Mouse (Mus musculus): Measurements from ENCODE around the gene 1110032A03Rik. TPM values are rescaled to one million over a fixed set of nuclear protein-coding genes. Genes with fewer than 3 reads are reported as not detected.
A peak's percentile ranks its signal among the peaks of the same experiment; 100 is the strongest.

Gene 1110032A03Rik
- total and polyA plus RNA-seq, 2 experiments from 2014 or later, result 33.0 to 59.6 TPM

DNA sequence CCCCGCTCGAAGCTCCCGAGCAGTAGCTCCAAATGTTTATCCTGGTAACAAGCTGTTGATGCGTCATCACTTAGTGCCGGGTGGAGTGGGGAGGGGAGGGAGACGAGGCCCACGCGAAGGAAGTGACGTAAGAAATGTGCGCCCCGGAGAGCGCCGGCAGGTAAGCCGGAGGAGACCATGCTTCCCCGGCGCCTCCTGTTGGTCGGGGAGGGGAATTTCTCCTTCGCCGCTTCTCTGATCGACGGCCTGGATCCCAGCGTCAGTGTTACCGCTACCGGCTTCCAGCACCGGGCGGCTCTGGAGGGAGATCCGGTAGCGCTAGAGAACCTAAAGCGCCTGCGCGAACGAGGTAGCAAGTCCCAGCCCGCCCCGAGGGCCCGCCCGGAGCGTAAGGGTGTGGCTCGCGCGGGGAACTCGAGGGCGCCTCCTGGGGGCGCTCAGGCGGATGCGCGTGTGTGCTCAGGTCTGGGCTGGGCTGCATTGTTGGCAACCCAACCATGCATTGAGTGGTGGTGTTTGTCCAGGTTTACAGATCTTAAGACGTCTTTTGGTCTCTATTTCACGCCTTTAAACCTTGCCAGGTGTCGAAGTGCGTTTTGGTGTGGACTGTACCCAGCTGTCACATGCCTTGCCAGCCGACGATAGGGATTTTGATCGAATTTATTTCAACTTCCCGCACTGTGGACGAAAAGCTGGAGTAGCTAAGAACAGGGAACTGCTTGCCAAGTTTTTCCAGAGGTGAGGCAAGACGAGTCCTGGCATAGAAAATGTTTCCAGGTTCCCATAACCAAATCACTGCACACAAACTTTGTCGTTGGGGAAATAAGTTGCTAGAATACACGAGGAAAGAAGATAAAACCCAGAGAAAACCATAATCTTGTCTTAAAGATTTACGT lies 7.0 kb downstream of the 1110032A03Rik start, which contains the start of gene Fdxacb1:
TSS of gene Fdxacb1 (plus strand) at position 130 of the 896 bp plus-strand sequence.
- Histone ChIP-seq H3K4me1 (ENCODE audit: insufficient read depth, low read length) (no peaks in the 10 kb centered on the region), H3K4me2 (ENCODE audit: low read depth, low read length, poor library complexity, severe bottlenecking) (peak within 1 kb of the TSS; percentile 83), H3K36me3 (ENCODE audit: insufficient read depth, low read length) (no peaks in the 10 kb centered on the region; the same call in 1 of the 2 replicates), H3K27ac (ENCODE audit: low read depth, low read length) (peak within 1 kb of the TSS; percentile 81), H3K27me3 (ENCODE audit: insufficient read depth, low read length) (no peaks in the 10 kb centered on the region), H3K9ac (replicated peaks; ENCODE audit: low read length, poor library complexity, severe bottlenecking) (peak within 1 kb of the TSS; percentile 60), H3K4me3 (ENCODE audit: low read depth, low read length) (peak within 1 kb of the TSS; percentile 55), H3K9me3 (ENCODE audit: low read length) (no peaks in the 10 kb centered on the region)
- peak; percentile 78 for TF ChIP-seq CTCF (IDR thresholded peaks at IDR 0.05)
- 4% methylated on average over 58 of the region's 59 CpGs for WGBS
- DNase-seq (ENCODE audit: low spot score) (peak; percentile 98), ATAC-seq (ENCODE audit: low FRiP score) (peak; percentile 94)

DNA sequence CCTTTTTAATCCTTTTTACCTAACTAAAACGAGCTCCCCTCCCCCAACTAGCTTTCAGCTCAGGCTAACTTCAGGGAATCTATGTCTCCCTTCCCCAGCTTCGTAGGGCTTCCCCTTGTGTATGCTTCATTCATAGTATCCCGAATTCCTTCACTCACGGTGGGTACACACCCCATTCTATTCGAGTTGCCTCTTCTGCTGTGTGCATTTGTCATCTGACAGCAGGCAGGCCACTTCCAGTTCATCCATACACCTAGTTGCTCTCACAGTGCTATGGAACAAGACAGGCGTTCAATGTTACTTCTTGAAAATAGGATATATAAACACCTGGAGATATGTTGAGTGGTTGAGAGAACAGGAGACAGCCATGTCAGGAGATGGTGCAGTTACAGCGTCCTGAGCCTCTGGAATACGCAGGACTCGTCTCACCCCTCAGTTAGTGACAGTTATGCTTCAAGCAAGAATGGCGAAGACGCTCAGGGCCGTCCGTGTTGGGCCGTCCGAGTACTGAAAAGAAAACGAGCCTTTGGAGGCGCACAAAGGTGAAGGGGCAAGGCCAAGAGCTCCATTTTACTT lies 7.7 kb downstream of the 1110032A03Rik start:
- peak overlapping the region; percentile 60 for H3K9ac ChIP-seq (replicated peaks; ENCODE audit: low read length, poor library complexity, severe bottlenecking)
- no peaks in the 10 kb centered on the region for H3K9me3 ChIP-seq (ENCODE audit: low read length)
- DNase-seq (ENCODE audit: low spot score) (no peak), ATAC-seq (ENCODE audit: low FRiP score) (peak; percentile 61)
- H3K36me3 ChIP-seq (ENCODE audit: insufficient read depth, low read length), result no peaks in the 10 kb centered on the region; the same call in 1 of the 2 replicates
- H3K4me1 ChIP-seq (ENCODE audit: insufficient read depth, low read length), result no peaks in the 10 kb centered on the region
- peak overlapping the region; percentile 81 for H3K27ac ChIP-seq (ENCODE audit: low read depth, low read length)
- 5% methylated on average over 17 of the region's 17 CpGs for WGBS
- H3K27me3 ChIP-seq (ENCODE audit: insufficient read depth, low read length), result no peaks in the 10 kb centered on the region
- H3K4me2 ChIP-seq (ENCODE audit: low read depth, low read length, poor library complexity, severe bottlenecking), result peak overlapping the region; percentile 83
- peak overlapping the region; percentile 55 for H3K4me3 ChIP-seq (ENCODE audit: low read depth, low read length)
- no peak for TF ChIP-seq CTCF (IDR thresholded peaks at IDR 0.05)

DNA sequence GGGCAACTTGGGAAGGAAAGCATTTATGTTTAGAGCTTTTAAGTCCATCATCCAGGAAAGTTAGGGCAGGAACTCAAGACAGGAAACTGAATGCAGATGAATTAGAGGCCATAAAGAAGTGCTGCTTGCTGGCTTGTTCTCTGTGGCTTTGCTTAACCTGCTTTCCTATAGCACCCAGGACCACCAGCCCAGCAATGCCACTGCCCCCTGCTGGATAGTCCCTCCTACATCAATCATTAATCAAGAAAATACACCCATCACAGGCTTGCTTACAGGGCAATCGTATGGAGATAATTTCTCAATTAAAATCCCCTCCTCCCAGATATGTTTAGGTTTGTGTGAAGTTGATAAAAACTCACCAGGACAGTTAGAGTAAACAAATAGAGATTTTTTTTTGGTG lies 12.0 kb downstream of the 1110032A03Rik start:
- WGBS, result 59% methylated on average over 1 of the region's 1 CpGs
- no peaks in the 10 kb centered on the region for H3K4me1 ChIP-seq (ENCODE audit: insufficient read depth, low read length)
- peak; percentile 41 for DNase-seq (ENCODE audit: low spot score)
- H3K9me3 ChIP-seq (ENCODE audit: low read length), result no peaks in the 10 kb centered on the region
- H3K27ac ChIP-seq (ENCODE audit: low read depth, low read length), result no peak overlapping the region
- no peak overlapping the region for H3K4me2 ChIP-seq (ENCODE audit: low read depth, low read length, poor library complexity, severe bottlenecking)
- no peaks in the 10 kb centered on the region for H3K27me3 ChIP-seq (ENCODE audit: insufficient read depth, low read length)
- H3K4me3 ChIP-seq (ENCODE audit: low read depth, low read length), result no peak overlapping the region
- TF ChIP-seq CTCF (IDR thresholded peaks at IDR 0.05), result peak; percentile 69
- no peak overlapping the region for H3K9ac ChIP-seq (replicated peaks; ENCODE audit: low read length, poor library complexity, severe bottlenecking)
- H3K36me3 ChIP-seq (ENCODE audit: insufficient read depth, low read length), result no peaks in the 10 kb centered on the region; the same call in 1 of the 2 replicates
- ATAC-seq (ENCODE audit: low FRiP score), result no peak

DNA sequence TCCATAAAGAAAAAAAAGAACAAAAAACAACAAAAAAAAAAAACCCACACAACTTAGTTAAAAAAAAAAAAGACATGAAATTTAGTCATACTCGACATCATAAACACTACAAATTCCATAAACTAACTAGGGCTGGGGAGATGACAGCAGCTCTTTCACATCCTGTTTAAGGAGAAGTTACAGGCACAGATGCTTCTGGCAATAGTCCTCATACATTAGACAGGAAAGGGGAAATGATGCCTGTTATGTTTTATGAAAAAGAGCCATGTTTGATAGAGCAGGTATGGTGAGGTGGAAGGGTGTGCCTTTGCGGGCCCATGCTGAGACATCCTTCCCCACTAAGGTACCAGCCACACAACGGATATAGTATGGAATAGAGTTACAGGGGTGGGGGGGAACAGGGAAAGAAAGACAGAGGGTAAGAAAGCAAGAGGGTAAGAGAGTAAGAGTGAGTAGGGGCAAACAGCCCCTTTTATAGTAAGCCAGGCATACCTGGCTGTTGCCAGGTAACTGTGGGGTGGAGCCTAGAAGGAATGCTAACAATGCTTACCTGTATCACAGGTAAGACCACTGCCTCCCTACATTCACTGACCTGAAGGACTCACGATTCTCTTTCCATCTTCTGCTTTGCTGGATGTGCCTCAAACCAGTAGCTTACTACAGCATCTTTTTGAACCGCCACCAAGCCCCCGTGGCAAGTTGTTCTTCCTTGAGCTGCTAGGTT lies 13.6 kb downstream of the 1110032A03Rik start:
- Histone ChIP-seq H3K4me1 (ENCODE audit: insufficient read depth, low read length) (no peaks in the 10 kb centered on the region), H3K27me3 (ENCODE audit: insufficient read depth, low read length) (no peaks in the 10 kb centered on the region), H3K9me3 (ENCODE audit: low read length) (no peaks in the 10 kb centered on the region), H3K4me3 (ENCODE audit: low read depth, low read length) (no peak overlapping the region), H3K36me3 (ENCODE audit: insufficient read depth, low read length) (no peaks in the 10 kb centered on the region; the same call in 1 of the 2 replicates), H3K4me2 (ENCODE audit: low read depth, low read length, poor library complexity, severe bottlenecking) (no peak overlapping the region), H3K27ac (ENCODE audit: low read depth, low read length) (no peak overlapping the region), H3K9ac (replicated peaks; ENCODE audit: low read length, poor library complexity, severe bottlenecking) (no peak overlapping the region)
- DNase-seq (ENCODE audit: low spot score) (no peak), ATAC-seq (ENCODE audit: low FRiP score) (no peak)
- 72% methylated on average over 6 of the region's 6 CpGs for WGBS
- TF ChIP-seq CTCF (IDR thresholded peaks at IDR 0.05), result no peak

DNA sequence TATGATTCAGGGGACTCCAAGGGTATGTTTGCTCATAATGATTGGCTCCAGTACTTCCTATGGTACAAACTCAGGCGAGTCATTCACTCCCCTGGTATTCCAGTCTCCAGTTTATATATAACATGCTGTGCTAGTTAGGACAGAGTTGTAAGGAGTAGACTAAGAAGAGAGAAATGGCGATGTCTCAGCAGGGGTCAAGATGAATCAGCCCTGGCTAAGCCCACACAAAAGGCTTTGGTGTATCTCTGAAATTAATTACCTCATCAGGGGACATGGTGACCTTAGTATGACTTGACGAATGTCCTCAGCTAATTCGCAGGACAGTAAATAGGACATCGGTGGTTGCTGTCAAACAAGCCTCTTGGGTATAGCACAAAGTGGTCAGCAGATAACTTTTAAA lies 18.6 kb downstream of the 1110032A03Rik start:
- Histone ChIP-seq H3K9ac (replicated peaks; ENCODE audit: low read length, poor library complexity, severe bottlenecking) (no peak overlapping the region), H3K4me3 (ENCODE audit: low read depth, low read length) (no peak overlapping the region), H3K9me3 (ENCODE audit: low read length) (no peaks in the 10 kb centered on the region), H3K27ac (ENCODE audit: low read depth, low read length) (no peak overlapping the region), H3K4me1 (ENCODE audit: insufficient read depth, low read length) (no peaks in the 10 kb centered on the region), H3K27me3 (ENCODE audit: insufficient read depth, low read length) (no peaks in the 10 kb centered on the region), H3K4me2 (ENCODE audit: low read depth, low read length, poor library complexity, severe bottlenecking) (no peak overlapping the region), H3K36me3 (ENCODE audit: insufficient read depth, low read length) (no peaks in the 10 kb centered on the region)
- no peak for ATAC-seq (ENCODE audit: low FRiP score)
- no peak for TF ChIP-seq CTCF (IDR thresholded peaks at IDR 0.05)
- no peak for DNase-seq (ENCODE audit: low spot score)
- WGBS, result 57% methylated on average over 5 of the region's 5 CpGs
